Mouse (Mus musculus) layer of hippocampus, postnatal 36 days (tissue): Measurements from ENCODE around the gene Zfp809. TPM values are rescaled to one million over a fixed set of nuclear protein-coding genes. Genes with fewer than 3 reads are reported as not detected.

ENCODE experiments used
- DNase-seq, 2 experiments: peaks; one replicate each; pipeline ENCODE4 v3.0.0; 2022
- total RNA-seq, 2 experiments: library from RNA; stranded (reverse); gene quantifications; 2 replicates each; pipeline ENCODE4 v1.2.3; 2021

Gene Zfp809
- total RNA-seq, 2 experiments from 2014 or later = 22.5 to 27.6 TPM

DNA sequence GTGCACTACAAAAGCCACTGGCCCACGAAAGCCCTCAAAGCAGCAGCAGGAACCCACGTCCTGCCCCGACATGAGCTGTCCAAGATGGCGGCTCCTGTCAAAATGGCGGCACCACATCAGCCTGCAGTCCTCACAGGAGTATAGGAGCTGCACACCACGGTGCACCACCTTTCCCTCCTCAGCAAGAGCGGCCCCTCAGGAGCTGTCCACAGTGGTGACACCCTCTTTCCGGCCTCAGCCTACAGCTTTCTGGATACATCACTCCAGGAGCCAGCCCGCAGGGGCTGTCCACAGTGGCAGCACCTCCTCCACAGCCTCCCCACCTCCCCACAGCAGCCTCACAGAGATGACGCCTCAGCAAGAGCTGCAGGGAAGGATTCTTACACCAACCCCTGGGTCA, 37.1 kb downstream of the Zfp809 start:
- DNase-seq = no peak

DNA sequence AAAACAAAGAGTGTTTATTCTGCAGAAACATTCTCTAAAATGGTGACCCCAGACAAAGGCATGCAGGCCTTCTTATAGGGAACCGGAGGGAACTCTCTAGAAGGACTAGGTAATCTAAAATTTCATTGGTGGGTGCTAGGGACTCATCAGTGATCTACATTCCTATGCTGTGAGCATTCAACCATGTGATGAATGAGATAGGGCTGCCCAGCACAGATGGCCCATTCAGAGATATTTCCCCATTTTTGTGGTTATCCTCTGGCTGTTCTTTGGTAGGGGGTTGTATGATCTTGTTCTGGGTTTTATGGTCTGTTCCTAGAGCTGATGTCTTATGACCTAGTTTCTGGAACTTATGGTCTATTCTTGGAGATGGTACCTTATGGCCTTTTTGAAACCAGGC, 43.4 kb downstream of the Zfp809 start:
- DNase-seq = no peak

- no peak for DNase-seq
Observed at GRCm38 (mm10) chr9:22278733-22279132, 53.2 kb downstream of the Zfp809 start.

Other genes starting within 250 kb of the Zfp809 start
- gene Rgl3, start 236.3 kb upstream of the Zfp809 start, total RNA-seq = 1 to 10 TPM; 1.7 to 1.9 TPM
- 1 to 10 TPM; 9.5 to 9.9 TPM for gene Ccdc151, start 223.1 kb upstream of the Zfp809 start, total RNA-seq
- 100 to 1,000 TPM; 110 to 114 TPM for gene Prkcsh, start 222.9 kb upstream of the Zfp809 start, total RNA-seq
- 100 to 1,000 TPM; 172 to 175 TPM for gene Elavl3, start 173.7 kb upstream of the Zfp809 start, total RNA-seq
- gene Gm49318, start 154.5 kb upstream of the Zfp809 start, total RNA-seq = 1 to 10 TPM; 3.1 to 4.5 TPM
- gene Zfp653, start 154.3 kb upstream of the Zfp809 start, total RNA-seq = 10 to 100 TPM; 20.8 to 23.6 TPM
- 10 to 100 TPM; 42.2 to 46.3 TPM for gene Ecsit, start 140.3 kb upstream of the Zfp809 start, total RNA-seq
- under 1 TPM; 0.55 to 0.61 TPM for gene Cnn1, start 126.5 kb upstream of the Zfp809 start, total RNA-seq
- gene Elof1, start 108.5 kb upstream of the Zfp809 start, total RNA-seq = 10 to 100 TPM; 53.5 to 57.9 TPM
- 1 to 10 TPM in 1 of 2 experiments, under 1 TPM in 1; 0.91 to 1.3 TPM for gene Acp5, start 90.0 kb upstream of the Zfp809 start, total RNA-seq
- 10 to 100 TPM; 44.9 to 47.4 TPM for gene Pigyl, start 68.9 kb upstream of the Zfp809 start, total RNA-seq
- gene Zfp872, start 37.6 kb upstream of the Zfp809 start, total RNA-seq = under 1 TPM in 1 of 2 experiments, not detected in 1; 0.38 TPM
- 1 to 10 TPM; 5.5 to 5.6 TPM for gene Zfp599, start 34.2 kb downstream of the Zfp809 start, total RNA-seq
- 10 to 100 TPM; 17.3 to 18.4 TPM for gene Zfp810, start 81.9 kb downstream of the Zfp809 start, total RNA-seq
- gene Anln, start 163.5 kb downstream of the Zfp809 start, total RNA-seq = 10 to 100 TPM; 20.3 TPM
- 1 to 10 TPM; 7.1 to 7.8 TPM for gene 9530077C05Rik, start 185.8 kb downstream of the Zfp809 start, total RNA-seq
- not detected for gene Gm17545, start 228.6 kb downstream of the Zfp809 start, total RNA-seq
- 10 to 100 TPM; 29.9 to 33.1 TPM for gene Rp9, start 244.0 kb downstream of the Zfp809 start, total RNA-seq